Mouse (Mus musculus): Measurements from ENCODE around the gene Gtpbp10. TPM values are rescaled to one million over a fixed set of nuclear protein-coding genes. Genes with fewer than 3 reads are reported as not detected.

Gene Gtpbp10
- polyA plus RNA-seq, 1 experiment from 2014 or later = 45.8 TPM

- no peak overlapping the region for H3K4me3 ChIP-seq (ENCODE audit: low read depth, low read length)
- DNase-seq (ENCODE audit: low spot score) (peak; percentile 70), ATAC-seq (replicated peaks; ENCODE audit: insufficient number of reproducible peaks, low FRiP score, low TSS enrichment, low read depth) (peak; percentile 65; the same call in 1 of the 2 replicates)
- H3K4me1 ChIP-seq (ENCODE audit: control insufficient read depth, insufficient read depth, low read length) = no peaks in the 10 kb centered on the region
- H3K9ac ChIP-seq (replicated peaks; ENCODE audit: low read length) = no peak overlapping the region
- 42% methylated on average over 16 of the region's 16 CpGs for WGBS
- no peaks in the 10 kb centered on the region for H3K9me3 ChIP-seq (replicated peaks; ENCODE audit: control insufficient read depth, low read length)
- no peaks in the 10 kb centered on the region for H3K36me3 ChIP-seq (replicated peaks; ENCODE audit: control insufficient read depth, insufficient read depth, low read depth, low read length)
- no peak overlapping the region for H3K27ac ChIP-seq (replicated peaks; ENCODE audit: low read depth, low read length)
- no peaks in the 10 kb centered on the region for H3K27me3 ChIP-seq (ENCODE audit: control insufficient read depth, insufficient read depth, low read length)
- H3K4me2 ChIP-seq (ENCODE audit: low read depth, low read length) = no peak overlapping the region
Measured at GRCm38 (mm10) chr5:5494269-5495005, 64.9 kb downstream of the Gtpbp10 start.

GRCm38 (mm10) chr5:5492163-5492562, 67.2 kb downstream of the Gtpbp10 start:
- Histone ChIP-seq H3K27me3 (ENCODE audit: control insufficient read depth, insufficient read depth, low read length) (no peaks in the 10 kb centered on the region), H3K4me3 (ENCODE audit: low read depth, low read length) (no peak overlapping the region), H3K4me1 (ENCODE audit: control insufficient read depth, insufficient read depth, low read length) (no peaks in the 10 kb centered on the region), H3K27ac (replicated peaks; ENCODE audit: low read depth, low read length) (no peak overlapping the region), H3K9me3 (replicated peaks; ENCODE audit: control insufficient read depth, low read length) (no peaks in the 10 kb centered on the region), H3K36me3 (replicated peaks; ENCODE audit: control insufficient read depth, insufficient read depth, low read depth, low read length) (no peaks in the 10 kb centered on the region), H3K9ac (replicated peaks; ENCODE audit: low read length) (no peak overlapping the region), H3K4me2 (ENCODE audit: low read depth, low read length) (no peak overlapping the region)
- DNase-seq (ENCODE audit: low spot score) (no peak), ATAC-seq (replicated peaks; ENCODE audit: insufficient number of reproducible peaks, low FRiP score, low TSS enrichment, low read depth) (no peak)
- 91% methylated on average over 4 of the region's 4 CpGs for WGBS

Other genes starting within 250 kb of the Gtpbp10 start
- 29.1 and 29.9 TPM in 2 replicates for gene Cdk14, start 139.2 kb downstream of the Gtpbp10 start, polyA plus RNA-seq (2014; fragmentation: Nextera tagmentation; extraction: Ambion mirVana)
- gene 1700015F17Rik, start 80.4 kb downstream of the Gtpbp10 start, polyA plus RNA-seq (2014; fragmentation: Nextera tagmentation; extraction: Ambion mirVana) = not detected in 2 replicates
- 29.9 and 30.4 TPM in 2 replicates for gene Cldn12, start 44.6 kb downstream of the Gtpbp10 start, polyA plus RNA-seq (2014; fragmentation: Nextera tagmentation; extraction: Ambion mirVana)
- gene Gm8773, start 14.3 kb upstream of the Gtpbp10 start, polyA plus RNA-seq (2014; fragmentation: Nextera tagmentation; extraction: Ambion mirVana) = 3.3 and 4.0 TPM in 2 replicates
- gene Cfap69, start 104.7 kb upstream of the Gtpbp10 start, polyA plus RNA-seq (2014; fragmentation: Nextera tagmentation; extraction: Ambion mirVana) = 3.1 and 3.8 TPM in 2 replicates
- 8.2 and 8.6 TPM in 2 replicates for gene Steap2, start 135.0 kb upstream of the Gtpbp10 start, polyA plus RNA-seq (2014; fragmentation: Nextera tagmentation; extraction: Ambion mirVana)
- gene Steap1, start 189.8 kb upstream of the Gtpbp10 start, polyA plus RNA-seq (2014; fragmentation: Nextera tagmentation; extraction: Ambion mirVana) = 3.9 and 5.5 TPM in 2 replicates

Data from embryonic facial prominence, embryonic 11.5 days (tissue).